ENCODE assay signal across 28 mouse cellular contexts in genomic region chr2:103341375-103341971, GRCm38 (mm10). TPM values are rescaled to one million over a fixed set of nuclear protein-coding genes. Genes with fewer than 3 reads are reported as not detected.
DNase-seq lines count a peak whose midpoint lies in the region; ATAC-seq and TF ChIP-seq lines count a peak whose summit lies in the region.
"Had no signal": no experiment of that assay in that cellular context is flagged by ENCODE, and none has a peak within 500 bp of the region (broad histone marks: within the 10 kb centered on the region; RNA-seq: fewer than 3 reads in every experiment).

No protein-coding gene starts in this region.

- H3K9ac ChIP-seq in CH12.LX (ENCODE audit: insufficient read depth, low read depth) = no peak overlapping the region
- H3K9ac ChIP-seq in hindbrain, embryonic 16.5 days (ENCODE audit: low read depth, low read length) = no peak overlapping the region
- H3K9ac ChIP-seq: embryonic facial prominence, embryonic 13.5 days; embryonic facial prominence, embryonic 15.5 days; forebrain, embryonic 12.5 days had no signal

- TF ChIP-seq EP300 in CH12.LX (IDR thresholded peaks at IDR 0.05; ENCODE audit: low read length) = no peak

- H3K36me3 ChIP-seq in CH12.LX (replicated peaks in 1 of 2; ENCODE audit: control insufficient read depth in 1 of 2, insufficient read depth in 1 of 2, low read length in 1 of 2) = no peaks in the 10 kb centered on the region
- no peaks in the 10 kb centered on the region for H3K36me3 ChIP-seq in hindbrain, embryonic 16.5 days (ENCODE audit: control insufficient read depth, insufficient read depth, low read length)
- H3K36me3 ChIP-seq: embryonic facial prominence, embryonic 13.5 days; embryonic facial prominence, embryonic 15.5 days; forebrain, embryonic 10.5 days; forebrain, embryonic 12.5 days had no signal

- peak; percentile 66 for DNase-seq in heart, adult 11 months
- DNase-seq in heart, adult 9 months (ENCODE audit: low spot score in 2 of 2) = no peak
- DNase-seq in 416B (ENCODE audit: low read depth) (peak; percentile 11), CH12.LX (ENCODE audit: extremely low read depth) (peak; percentile 9)
- DNase-seq in gastrocnemius, adult 8-10 months (ENCODE audit: low spot score in 2 of 2) = no peak
- DNase-seq in natural killer cell, adult 2 months (ENCODE audit: low spot score in 2 of 2) = no peak
- DNase-seq: adrenal gland, adult 8-10 months; adrenal gland, postnatal 14 days; adrenal gland, postnatal 36 days; B cell, adult 2 months; cerebellum, adult 11-12 months; cerebellum, adult 2 months; cerebellum, adult 9-10 months; cerebellum, postnatal 10 days; cerebellum, postnatal 25 days; embryo, embryonic 11 days had no signal

- TF ChIP-seq POLR2A in CH12.LX (IDR thresholded peaks at IDR 0.05; ENCODE audit: low read depth, low read length) = no peak

- H3K27me3 ChIP-seq in CH12.LX (replicated peaks) = no peaks in the 10 kb centered on the region
- no peaks in the 10 kb centered on the region for H3K27me3 ChIP-seq in hindbrain, embryonic 16.5 days (replicated peaks; ENCODE audit: control insufficient read depth, insufficient read depth, low read length)
- H3K27me3 ChIP-seq: embryonic facial prominence, embryonic 13.5 days; embryonic facial prominence, embryonic 15.5 days; forebrain, embryonic 12.5 days; Patski had no signal

- H3K9me3 ChIP-seq in CH12.LX (replicated peaks; ENCODE audit: low read length) = no peaks in the 10 kb centered on the region
- no peaks in the 10 kb centered on the region for H3K9me3 ChIP-seq in hindbrain, embryonic 16.5 days (ENCODE audit: control insufficient read depth, low read length)
- H3K9me3 ChIP-seq: embryonic facial prominence, embryonic 13.5 days; embryonic facial prominence, embryonic 15.5 days; forebrain, embryonic 10.5 days; forebrain, embryonic 12.5 days had no signal

- no peak for TF ChIP-seq CTCF in CH12.LX (conservative IDR thresholded peaks at IDR 0.05 in 1 of 2, IDR thresholded peaks at IDR 0.05 in 1 of 2; ENCODE audit: low read depth in 2 of 2, low read length in 2 of 2)

- in situ Hi-C loops in CH12.LX (cut with MboI; ENCODE audit: low pct_ligation_motif_present, low pct_unique_long_range_greater_than_20kb, low sequenced_read_pairs) = loop anchor here (10.0 kb wide), 2 partner anchors 217 to 657 kb away; no protein-coding TSS in a partner anchor

- H3K4me2 ChIP-seq in CH12.LX (ENCODE audit: insufficient read depth, low read depth, poor library complexity, severe bottlenecking) = no peak overlapping the region
- H3K4me2 ChIP-seq in hindbrain, embryonic 16.5 days (ENCODE audit: low read length) = no peak overlapping the region
- H3K4me2 ChIP-seq: embryonic facial prominence, embryonic 13.5 days; embryonic facial prominence, embryonic 15.5 days; forebrain, embryonic 12.5 days had no signal

- H3K4me1 ChIP-seq in CH12.LX (ENCODE audit: control insufficient read depth in 1 of 2, insufficient read depth in 2 of 2) = peaks cover 5 to 18% of the 10 kb centered on the region in 2 experiments; a peak in 3 of 4 replicates
- no peaks in the 10 kb centered on the region for H3K4me1 ChIP-seq in hindbrain, embryonic 16.5 days (ENCODE audit: control insufficient read depth, insufficient read depth, low read depth, low read length)
- H3K4me1 ChIP-seq: embryonic facial prominence, embryonic 13.5 days; embryonic facial prominence, embryonic 15.5 days; forebrain, embryonic 10.5 days; forebrain, embryonic 12.5 days had no signal

- dilution Hi-C loops in CH12.LX (cut with MboI; ENCODE audit: extremely low pct_ligation_motif_present, extremely low pct_unique_long_range_greater_than_20kb, low sequenced_read_pairs) = no loop called here

- 89% methylated on average over 1 of the region's 1 CpGs for WGBS in hindbrain, embryonic 16.5 days

- no peak overlapping the region for H3K27ac ChIP-seq in CH12.LX (ENCODE audit: insufficient read depth, low read depth)
- no peak overlapping the region for H3K27ac ChIP-seq in hindbrain, embryonic 16.5 days (ENCODE audit: low read depth, low read length)
- H3K27ac ChIP-seq: embryonic facial prominence, embryonic 13.5 days; embryonic facial prominence, embryonic 15.5 days; forebrain, embryonic 10.5 days; forebrain, embryonic 12.5 days had no signal

- no peak for TF ChIP-seq RAD21 in CH12.LX (IDR thresholded peaks at IDR 0.05; ENCODE audit: low read depth, low read length)

- peak; percentile 62 for ATAC-seq in common myeloid progenitor, adult 5-6 weeks (replicated peaks; ENCODE audit: low read depth, poor library complexity, severe bottlenecking)
- ATAC-seq in hindbrain, embryonic 16.5 days = no peak
- ATAC-seq: activated CD4-positive, CD25-positive, alpha-beta regulatory T cell, adult 4 months; CD4-positive, CD25-positive, alpha-beta regulatory T cell, adult 4 months; forebrain, embryonic 14.5 days; forebrain, embryonic 16.5 days; Patski had no signal

- no peaks in the 10 kb centered on the region for H3K79me2 ChIP-seq in CH12.LX (replicated peaks; ENCODE audit: control insufficient read depth, extremely low read depth, insufficient read depth, poor library complexity, severe bottlenecking)

- no peak overlapping the region for H3K4me3 ChIP-seq in CH12.LX (replicated peaks in 1 of 3; ENCODE audit: low read depth in 2 of 3, low read length in 2 of 3, poor library complexity in 1 of 3)
- H3K4me3 ChIP-seq in hindbrain, embryonic 16.5 days (ENCODE audit: low read length) = no peak overlapping the region
- H3K4me3 ChIP-seq: embryonic facial prominence, embryonic 13.5 days; embryonic facial prominence, embryonic 15.5 days; erythroblast, embryonic 14.5 days; forebrain, embryonic 10.5 days; forebrain, embryonic 12.5 days had no signal

TF ChIP-seq in CH12.LX, 34 proteins besides CTCF, POLR2A, EP300 and RAD21:
- TF ChIP-seq MYC (IDR thresholded peaks at IDR 0.05; ENCODE audit: low read depth, low read length) = no peak

RNA-seq across cellular contexts. Expression of gene Ehf, which starts 38.4 kb away (rescaled TPM):
- total RNA-seq in CH12.LX (2012; rRNA removed) (not detected in 2 replicates), CH12.LX (2014; rRNA removed) (0.31 and 0.63 TPM in 2 replicates)
- 0.57 and 0.64 TPM in 2 replicates for polyA plus RNA-seq in CH12.LX (2012; ENCODE audit: insufficient read length, low read depth)
- total RNA-seq in common myeloid progenitor, adult 5-6 weeks (2017) = not detected in 2 replicates
- total RNA-seq in gastrocnemius, adult 8-10 months (2022) = not detected
- polyA plus RNA-seq in hindbrain, embryonic 16.5 days (2015; fragmentation: Nextera tagmentation; extraction: Ambion mirVana) = 0.10 and 0.14 TPM in 2 replicates
- polyA plus RNA-seq: activated CD4-positive, CD25-positive, alpha-beta regulatory T cell, adult 4 months; forebrain, embryonic 10.5 days had no signal

Comparison
In these comparisons a context has a peak if more than half of its experiments do, and no peak if none do; other contexts are left out.
1. DNase-seq: peak in heart, adult 11 months (single experiment), 416B (single experiment) and CH12.LX (single experiment); none in heart, adult 9 months (0 of 2), gastrocnemius, adult 8-10 months (0 of 2) and natural killer cell, adult 2 months (0 of 2).